Mouse (Mus musculus) bone marrow, adult 2 months (tissue): Measurements from ENCODE around the gene Sh2b3.

Experiments
- CTCF ChIP-seq: fragments of 200-500 bp; IDR thresholded peaks from 2 replicates; pipeline ENCODE4 v1.5.1; 2011; ENCODE audit warnings: low read length, control low read depth; ENCODE audit not compliant: control insufficient read depth, insufficient read depth
- POLR2A ChIP-seq: fragments of 200-500 bp; IDR thresholded peaks from 2 replicates; pipeline ENCODE4 v1.6.1; 2011; ENCODE audit warnings: low read depth, mild to moderate bottlenecking, control low read depth, low read length, borderline replicate concordance; ENCODE audit not compliant: control insufficient read depth

DNA sequence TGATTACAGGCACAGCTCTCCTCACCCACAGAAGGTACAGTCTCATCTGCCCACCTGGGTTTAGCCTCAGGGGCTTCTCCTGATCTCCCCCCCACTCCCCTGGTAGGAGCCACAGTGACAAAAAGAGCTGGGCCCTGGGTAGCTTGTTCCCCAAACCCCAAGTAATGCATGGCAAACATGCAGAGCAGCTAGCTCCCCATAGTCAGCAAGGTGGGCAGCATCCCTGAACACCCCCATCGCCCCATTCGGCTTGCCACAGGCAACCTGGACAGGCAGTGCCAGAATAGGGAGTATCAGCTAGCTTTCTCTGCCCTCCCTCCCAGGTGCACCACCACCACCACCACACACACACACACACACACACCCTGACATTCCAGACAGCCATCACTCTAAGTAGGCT, 4.3 kb downstream of the Sh2b3 start:
- TF ChIP-seq POLR2A (no peak), CTCF (no peak)
